Mouse (Mus musculus) liver, postnatal 0 days (tissue): ENCODE results near the gene Zbtb45.

Experiments
- CTCF ChIP-seq: sonication (generic); IDR thresholded peaks from 2 replicates; pipeline ENCODE4 v1.5.1; 2016; ENCODE audit warnings: antibody characterized with exemption, low read depth
- EP300 ChIP-seq: IDR thresholded peaks from 2 replicates; pipeline ENCODE4 v1.6.1; 2016; ENCODE audit warnings: antibody characterized with exemption, low read depth, mild to moderate bottlenecking

DNA sequence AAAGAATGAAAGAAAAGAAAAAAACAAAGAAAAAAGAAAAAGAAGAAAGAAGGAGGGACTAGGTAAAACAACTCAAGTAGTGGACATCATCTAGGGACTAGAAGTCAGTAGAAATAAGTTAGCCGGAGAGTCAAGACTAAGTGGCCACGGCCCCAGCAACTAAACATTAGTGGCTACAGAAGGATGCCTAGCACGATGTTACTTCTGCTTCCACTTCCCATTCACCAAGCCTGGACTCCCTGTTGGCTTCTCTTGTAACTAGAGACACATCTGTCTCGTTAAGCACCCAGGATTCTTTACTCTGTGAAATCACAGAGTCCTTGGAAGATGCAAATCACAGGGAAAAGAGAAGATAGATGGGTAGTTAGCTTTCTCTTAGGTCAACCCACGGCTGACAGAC, 52.3 kb downstream of the Zbtb45 start:
- no peak for TF ChIP-seq CTCF
- TF ChIP-seq EP300, result no peak
